Mouse (Mus musculus) neural tube, embryonic 11.5 days (tissue): ENCODE measurements around the gene Bcor. TPM values are rescaled to one million over a fixed set of nuclear protein-coding genes. Genes with fewer than 3 reads are reported as not detected.

ENCODE experiments used
- ATAC-seq: fragments of 200-750 bp; cut with Nextera tagmentation; 2 replicates; pipeline ENCODE4 v1.8.0; 2017; ENCODE audit warnings: moderate number of reproducible peaks, mild to moderate bottlenecking, moderate TSS enrichment, moderate library complexity; ENCODE audit not compliant: insufficient read depth, low FRiP score, low TSS enrichment
- DNase-seq: peaks from one replicate; pipeline ENCODE4 v3.0.0-alpha.2; 2015; ENCODE audit warnings: low spot score
- H3K27ac ChIP-seq: fragments of 300-500 bp; sonication (generic); 2 replicates; pipeline ENCODE4 v1.5.1; 2014; ENCODE audit warnings: low read depth, mild to moderate bottlenecking, low read length
- H3K27me3 ChIP-seq: fragments of 300-500 bp; sonication (generic); 2 replicates; pipeline ENCODE4 v1.6.1; 2014; ENCODE audit warnings: mild to moderate bottlenecking, low read length, mixed read lengths; ENCODE audit not compliant: control insufficient read depth, insufficient read depth
- H3K36me3 ChIP-seq: fragments of 300-500 bp; sonication (generic); 2 replicates; pipeline ENCODE4 v1.6.1; 2014; ENCODE audit warnings: mild to moderate bottlenecking, low read length, moderate library complexity, mixed read lengths; ENCODE audit not compliant: control insufficient read depth, insufficient read depth
- H3K4me1 ChIP-seq: fragments of 300-500 bp; sonication (generic); 2 replicates; pipeline ENCODE4 v1.6.1; 2014; ENCODE audit warnings: low read length, mixed read lengths; ENCODE audit not compliant: control insufficient read depth, insufficient read depth
- H3K4me2 ChIP-seq: fragments of 300-500 bp; sonication (generic); 2 replicates; pipeline ENCODE4 v1.6.1; 2014; ENCODE audit warnings: low read depth, mild to moderate bottlenecking, moderate library complexity
- H3K4me3 ChIP-seq: fragments of 300-500 bp; sonication (generic); 2 replicates; pipeline ENCODE4 v1.5.1; 2014; ENCODE audit warnings: low read depth, low read length
- H3K9ac ChIP-seq: fragments of 300-500 bp; sonication (generic); 2 replicates; pipeline ENCODE4 v1.6.1; 2014; ENCODE audit warnings: mild to moderate bottlenecking, low read length
- H3K9me3 ChIP-seq: fragments of 300-500 bp; sonication (generic); 2 replicates; pipeline ENCODE4 v1.6.1; 2016; ENCODE audit warnings: low read length; ENCODE audit not compliant: control insufficient read depth
- WGBS: fragments of 180-500 bp; shearing (Covaris S2); extraction: QIAGEN DNeasy Blood & Tissue Kit; methylation state at CpG from one replicate; pipeline ENCODE4 v1.1.7; 2014; 5-methylcytosine and 5-hydroxymethylcytosine counted together
- polyA plus RNA-seq: library from polyadenylated mRNA; unstranded; fragments of >200 nt; fragmentation: Nextera tagmentation; extraction: Ambion mirVana; gene quantifications from 2 replicates; pipeline ENCODE4 v1.2.1, GENCODE M21; 2014

The Bcor gene
- polyA plus RNA-seq, 1 experiment from 2014 or later: 26.7 TPM

DNA sequence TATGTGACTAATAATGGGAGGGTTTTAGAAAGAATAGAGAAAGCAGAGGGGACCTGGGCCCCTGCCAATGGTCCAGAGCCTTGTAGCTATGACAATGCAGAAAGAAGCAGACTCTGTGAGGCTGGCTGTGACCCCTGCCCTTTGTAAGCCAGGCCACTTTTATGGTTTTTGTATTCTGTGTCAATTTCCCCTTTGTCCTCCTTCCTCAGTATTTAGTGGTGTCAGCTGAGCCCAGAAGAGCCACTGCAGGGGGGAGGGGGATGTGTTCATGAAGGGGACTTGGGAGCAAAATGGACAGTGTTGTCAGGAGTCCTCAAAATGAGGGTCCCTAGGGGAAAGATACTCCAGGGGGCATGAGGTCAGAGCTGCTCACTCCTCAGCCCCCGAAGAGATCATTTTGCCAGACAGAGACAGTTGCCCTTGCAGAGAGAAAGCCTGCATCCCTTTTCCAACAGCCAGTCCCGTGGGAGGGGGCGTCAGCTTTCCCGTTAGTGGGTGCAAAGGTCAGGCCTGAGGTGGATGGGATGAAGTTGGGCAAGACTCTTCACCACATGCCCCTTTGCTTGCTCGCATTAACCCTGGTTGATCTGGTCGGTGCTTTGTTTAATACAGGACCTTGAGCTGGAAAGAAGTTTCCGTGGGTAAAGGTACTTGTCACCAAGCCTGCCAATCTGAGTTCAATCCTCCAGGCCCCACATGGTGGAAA is 171.8 kb downstream of the Bcor start:
- 36% methylated on average over 7 of the region's 7 CpGs for WGBS
- Histone ChIP-seq H3K27me3 (no peaks in the 10 kb centered on the region), H3K36me3 (no peaks in the 10 kb centered on the region), H3K4me1 (no peaks in the 10 kb centered on the region), H3K4me3 (no peak overlapping the region), H3K4me2 (no peak overlapping the region), H3K27ac (no peak overlapping the region), H3K9me3 (no peaks in the 10 kb centered on the region), H3K9ac (no peak overlapping the region)
- DNase-seq: no peak
- no peak for ATAC-seq

- H3K4me2 ChIP-seq: no peak overlapping the region
- H3K9ac ChIP-seq: no peak overlapping the region
- WGBS: 42% methylated on average over 7 of the region's 7 CpGs
- H3K27me3 ChIP-seq: no peaks in the 10 kb centered on the region
- ATAC-seq (no peak), DNase-seq (no peak)
- no peaks in the 10 kb centered on the region for H3K36me3 ChIP-seq
- no peaks in the 10 kb centered on the region for H3K9me3 ChIP-seq
- H3K4me1 ChIP-seq: no peaks in the 10 kb centered on the region
- H3K4me3 ChIP-seq: no peak overlapping the region
- no peak overlapping the region for H3K27ac ChIP-seq
Observed at GRCm38 (mm10) chrX:11987602-11988001, 172.6 kb downstream of the Bcor start.
